Mouse (Mus musculus) limb, embryonic 15.5 days (tissue): ENCODE data around the gene Tas2r126. TPM values are rescaled to one million over a fixed set of nuclear protein-coding genes. Genes with fewer than 3 reads are reported as not detected.

Source experiments
- polyA plus RNA-seq: library from polyadenylated mRNA; unstranded; fragments of >200 nt; fragmentation: Nextera tagmentation; extraction: Ambion mirVana; gene quantifications from 2 replicates; pipeline ENCODE4 v1.2.1, GENCODE M21; 2015

Tas2r126 gene
- polyA plus RNA-seq, 1 experiment from 2014 or later = not detected

Other genes with a start within 250 kb of the Tas2r126 start
- gene Tas2r144, start 219.2 kb upstream of the Tas2r126 start, polyA plus RNA-seq = not detected in 2 replicates
- 20.7 and 21.4 TPM in 2 replicates for gene Gstk1, start 188.6 kb upstream of the Tas2r126 start, polyA plus RNA-seq
- gene Tmem139, start 172.6 kb upstream of the Tas2r126 start, polyA plus RNA-seq = 2.0 and 2.4 TPM in 2 replicates
- 47.1 and 51.2 TPM in 2 replicates for gene Casp2, start 169.6 kb upstream of the Tas2r126 start, polyA plus RNA-seq
- gene Clcn1, start 147.8 kb upstream of the Tas2r126 start, polyA plus RNA-seq = 0.33 and 1.0 TPM in 2 replicates
- gene Fam131b, start 109.9 kb upstream of the Tas2r126 start, polyA plus RNA-seq = 0.15 and 0.19 TPM in 2 replicates
- gene Zyx, start 84.9 kb upstream of the Tas2r126 start, polyA plus RNA-seq = 107 and 138 TPM in 2 replicates
- gene Epha1, start 61.3 kb upstream of the Tas2r126 start, polyA plus RNA-seq = 25.4 and 30.1 TPM in 2 replicates
- gene Tas2r143, start 34.3 kb upstream of the Tas2r126 start, polyA plus RNA-seq = not detected in 2 replicates
- not detected in 2 replicates for gene Tas2r135, start 29.1 kb upstream of the Tas2r126 start, polyA plus RNA-seq
- gene Olfr458, start 30.7 kb downstream of the Tas2r126 start, polyA plus RNA-seq = not detected in 2 replicates
- not detected in 2 replicates for gene Olfr457, start 41.8 kb downstream of the Tas2r126 start, polyA plus RNA-seq
- not detected in 2 replicates for gene Olfr456, start 52.7 kb downstream of the Tas2r126 start, polyA plus RNA-seq
- not detected in 2 replicates for gene Olfr455, start 113.1 kb downstream of the Tas2r126 start, polyA plus RNA-seq
- gene Tcaf3, start 163.2 kb downstream of the Tas2r126 start, polyA plus RNA-seq = not detected in 2 replicates
- 5.0 and 5.2 TPM in 2 replicates for gene Tcaf2, start 210.7 kb downstream of the Tas2r126 start, polyA plus RNA-seq